Mouse (Mus musculus) right cerebral cortex, postnatal 14 days (tissue): ENCODE measurements around the gene Tmem38b.
A peak's percentile ranks its signal among the peaks of the same experiment; 100 is the strongest.
"Not testable (repeated sequence)": the region's sequence is repeated elsewhere in the genome, so short reads cannot be mapped to it uniquely, and the experiment has no call there.

ENCODE experiments used
- DNase-seq: peaks from one replicate; pipeline ENCODE4 v3.0.0; 2022

Gene Tmem38b

DNA sequence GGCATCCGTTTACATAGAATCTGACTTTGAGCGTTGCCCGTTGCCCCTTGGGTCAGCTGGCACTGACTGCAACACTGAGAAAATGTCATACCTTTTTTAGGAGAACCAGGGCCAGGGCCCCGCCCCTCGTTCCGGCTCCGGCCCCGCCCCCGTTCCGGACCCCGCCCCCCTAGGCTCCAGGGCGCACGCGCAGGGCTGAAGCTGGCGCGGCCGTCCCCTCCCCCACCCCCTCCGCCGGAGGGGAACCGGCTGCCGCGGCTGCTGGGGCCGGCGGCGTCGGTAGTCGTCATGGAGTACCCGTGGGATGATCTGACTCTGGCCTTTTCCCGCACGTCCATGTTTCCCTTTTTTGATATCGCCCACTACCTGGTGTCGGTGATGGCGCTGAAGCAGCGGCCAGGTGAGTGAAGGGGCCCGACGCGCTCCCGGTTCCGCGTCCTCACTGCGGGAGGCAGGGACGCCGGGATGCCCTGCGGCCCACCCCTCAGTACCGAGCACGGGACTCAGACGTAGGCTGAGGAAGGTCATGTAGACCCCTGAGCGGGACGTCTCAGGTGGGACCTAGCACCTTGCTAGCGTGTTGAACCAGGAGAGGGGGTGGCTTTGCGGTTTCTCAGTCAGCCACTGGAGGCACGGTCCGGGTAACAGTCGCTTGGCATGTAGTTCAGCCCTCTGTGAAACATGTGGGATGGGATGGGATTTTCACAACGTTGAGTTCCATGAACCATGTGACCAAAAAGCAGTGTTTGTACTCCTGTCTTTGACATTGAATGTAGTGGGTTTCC lies at the start of gene Tmem38b:
Gene Tmem38b, plus strand, starts transcription at position 225 of the 785 bp plus-strand sequence.
- DNase-seq: peak; percentile 79

DNA sequence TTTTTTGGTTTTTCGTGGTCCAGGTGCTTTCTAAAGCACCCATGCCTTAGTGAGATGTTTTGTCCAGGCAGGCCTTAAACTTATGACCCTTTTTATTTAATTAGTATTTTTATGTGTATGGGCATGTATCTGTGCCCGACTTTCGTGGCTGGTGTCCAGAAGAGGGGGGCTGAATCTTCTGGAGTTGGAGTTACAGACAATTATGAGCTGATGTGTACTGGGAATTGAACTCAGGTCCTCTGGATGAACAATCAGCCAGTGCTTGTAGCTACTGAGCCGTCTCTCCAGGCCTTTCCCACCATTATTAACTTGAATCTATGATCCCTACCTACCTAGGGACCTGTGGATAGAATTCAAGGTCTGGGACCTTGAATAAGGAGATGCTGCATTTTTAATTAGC lies 44.4 kb upstream of the Tmem38b start:
- DNase-seq: no peak

GRCm38 (mm10) chr4:53782216-53783070 lies 43.4 kb upstream of the Tmem38b start:
- no peak for DNase-seq

DNA sequence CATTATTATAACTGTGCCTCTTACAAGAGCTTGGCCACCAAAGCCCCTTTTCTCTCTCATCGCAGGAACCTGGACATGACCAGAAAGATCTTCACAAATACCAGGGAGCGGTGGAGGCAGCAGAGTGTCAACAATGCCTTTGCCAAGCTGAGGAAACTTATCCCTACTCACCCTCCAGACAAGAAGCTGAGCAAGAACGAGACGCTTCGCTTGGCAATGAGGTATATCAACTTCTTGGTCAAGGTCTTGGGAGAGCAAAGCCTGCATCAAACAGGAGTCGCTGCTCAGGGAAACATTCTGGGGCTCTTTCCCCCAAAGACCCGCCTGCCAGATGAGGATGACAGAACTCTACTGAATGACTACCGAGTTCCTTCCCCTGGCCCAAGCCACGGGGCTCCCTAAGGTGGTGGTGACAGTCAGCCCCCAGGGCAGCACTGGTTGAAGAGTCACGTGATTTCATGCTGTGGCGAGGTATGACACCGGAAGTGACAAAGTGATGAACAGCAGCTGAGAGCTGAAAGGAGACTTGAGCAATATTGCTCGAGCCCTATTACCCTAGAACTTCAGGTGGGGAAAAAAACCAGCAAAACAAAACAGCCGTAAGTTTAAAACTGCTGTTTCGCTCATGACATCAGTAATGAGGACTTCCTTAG lies 40.0 kb upstream of the Tmem38b start:
- no peak for DNase-seq

- no peak for DNase-seq
Observed at GRCm38 (mm10) chr4:53786851-53787250, 39.0 kb upstream of the Tmem38b start.

DNA sequence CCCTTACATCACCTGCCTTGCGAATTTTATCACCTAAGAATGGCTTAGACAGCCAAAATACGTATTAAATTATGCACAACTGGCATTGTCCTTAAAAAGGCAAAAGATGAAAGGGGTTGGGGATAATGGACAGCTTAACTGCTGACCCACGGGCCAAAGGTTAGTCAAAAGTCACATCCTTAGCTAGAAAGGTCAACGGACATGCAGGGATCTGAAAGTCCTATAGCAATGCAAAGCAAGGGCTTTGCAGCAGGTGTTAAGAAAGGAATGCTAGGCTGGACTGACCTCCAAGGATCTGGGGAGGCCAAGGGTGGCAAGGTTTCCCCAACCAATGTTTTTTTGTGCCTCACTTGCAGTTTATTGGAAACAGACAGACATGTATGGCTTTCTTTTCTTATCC lies 36.5 kb upstream of the Tmem38b start:
- DNase-seq: no peak

- DNase-seq: no peak
Observed at GRCm38 (mm10) chr4:53794257-53794966, 31.4 kb upstream of the Tmem38b start.

DNA sequence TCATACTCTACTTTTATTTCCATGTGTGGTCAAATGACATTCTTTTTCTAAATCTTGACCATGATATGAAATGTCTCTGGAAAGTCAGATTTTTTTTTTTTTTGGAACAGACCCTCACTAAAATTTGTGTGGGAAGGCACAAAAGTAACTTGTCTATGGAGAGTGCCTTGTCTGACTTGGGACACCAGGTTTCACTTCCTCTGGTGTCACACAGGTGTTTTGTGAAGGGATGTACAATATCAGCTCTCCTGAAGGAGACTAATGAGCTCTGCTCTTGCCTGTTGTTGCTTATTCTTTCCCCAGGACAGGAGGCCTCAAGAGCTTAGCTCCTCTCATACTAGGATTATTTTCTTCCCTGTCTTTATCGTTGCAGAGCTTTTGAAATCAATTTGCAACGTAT lies 30.8 kb upstream of the Tmem38b start:
- DNase-seq: no peak

- DNase-seq: no peak
Observed at GRCm38 (mm10) chr4:53795706-53796105, 30.1 kb upstream of the Tmem38b start.

DNA sequence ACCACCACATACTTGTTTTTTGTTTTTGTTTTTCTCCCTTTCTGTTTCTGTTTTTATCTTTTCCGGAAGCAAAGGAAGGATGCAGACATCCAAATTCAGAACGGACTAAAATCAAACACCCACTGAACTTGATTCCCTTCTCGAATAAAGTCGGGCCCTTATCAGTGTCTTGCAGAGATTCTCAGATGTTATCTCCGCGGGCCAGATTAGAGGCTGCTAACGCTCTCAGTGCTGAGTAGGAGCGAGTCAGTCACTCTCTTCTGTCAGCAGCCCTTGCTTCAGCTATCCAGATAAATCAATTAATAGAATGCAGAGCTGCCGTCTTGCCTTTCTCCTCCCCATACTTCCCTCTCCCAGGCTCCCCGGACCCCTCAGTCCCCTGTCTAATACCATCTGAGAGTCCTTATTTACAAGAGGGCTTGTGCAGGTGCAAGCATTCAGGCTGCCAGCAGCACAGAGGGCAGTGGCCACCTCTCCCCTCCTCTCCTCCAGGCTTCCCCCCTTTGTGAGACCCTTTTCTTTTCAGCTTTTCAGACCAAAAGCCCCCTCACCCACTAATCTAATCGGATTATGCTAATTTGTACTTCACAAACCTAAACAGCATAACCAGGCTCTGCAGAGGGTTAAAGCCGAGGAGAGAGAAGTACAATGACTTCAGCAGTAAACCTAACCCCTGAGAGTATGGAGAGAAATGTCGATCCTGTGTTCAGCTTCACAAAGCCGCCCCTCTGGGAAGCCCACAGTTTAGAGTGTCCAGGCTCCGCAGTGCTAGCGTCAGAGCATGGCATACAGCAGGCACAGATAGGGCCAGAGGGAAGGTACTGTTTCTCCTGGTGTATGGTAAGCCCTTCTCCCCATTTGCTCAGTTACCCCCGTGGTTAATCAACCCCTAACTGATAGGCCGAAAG lies 28.7 kb upstream of the Tmem38b start:
- DNase-seq: no peak

DNA sequence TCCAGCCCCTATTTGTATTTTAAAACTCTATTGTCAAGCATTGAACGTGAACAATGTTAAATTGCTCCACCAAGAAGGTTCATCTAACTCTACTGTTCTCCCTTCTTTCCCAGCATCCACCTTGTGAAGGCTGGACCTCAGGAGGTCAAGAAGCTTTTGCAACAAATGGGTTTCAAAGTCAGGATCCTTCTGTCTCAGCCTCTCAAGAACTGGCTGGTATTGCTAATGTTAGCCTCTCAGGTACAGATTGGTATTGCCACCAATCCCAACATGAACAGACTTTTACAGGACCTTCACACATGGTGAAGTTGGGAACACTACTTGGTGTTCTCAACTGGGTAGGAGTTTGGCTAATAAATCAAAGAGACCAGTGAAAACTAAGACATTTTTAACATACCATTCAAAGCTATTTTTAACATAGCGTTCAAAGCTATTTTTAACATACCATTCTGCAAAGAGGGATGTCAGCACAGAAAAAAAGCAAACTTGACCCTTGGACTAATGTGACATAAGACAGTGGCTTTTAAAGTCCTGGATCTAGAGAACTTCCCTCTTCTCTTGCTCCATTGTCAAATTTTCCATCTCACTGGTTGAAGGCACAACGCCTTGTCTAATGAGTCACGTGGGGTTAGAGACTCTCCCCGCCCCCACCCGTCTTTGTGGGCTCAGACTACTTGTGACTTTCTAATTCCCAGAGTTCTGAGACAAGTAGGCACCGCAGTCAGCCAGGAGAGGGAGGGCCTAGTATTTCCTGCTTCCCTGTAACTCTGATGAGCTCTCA lies 26.8 kb upstream of the Tmem38b start:
- no peak for DNase-seq

DNA sequence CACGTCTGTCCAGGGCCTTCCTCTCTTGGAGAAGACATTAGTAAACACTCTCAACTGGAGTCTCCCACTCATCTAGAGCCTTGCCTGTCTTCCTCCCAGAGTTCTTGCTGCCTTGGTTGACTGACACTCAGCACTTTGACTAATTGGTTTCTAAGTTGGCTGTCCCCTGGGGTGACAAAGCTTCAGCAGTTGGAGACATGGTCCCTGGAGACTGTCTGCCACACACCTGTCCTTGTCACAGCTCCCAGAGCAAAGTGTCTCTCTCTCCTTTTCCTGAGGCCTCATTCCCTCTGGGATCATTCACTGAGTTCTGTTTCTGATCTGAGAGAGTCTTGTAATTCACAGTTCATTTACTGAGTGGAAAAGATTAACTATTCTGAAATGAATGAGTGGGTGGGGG lies 26.1 kb upstream of the Tmem38b start:
- no peak for DNase-seq

DNA sequence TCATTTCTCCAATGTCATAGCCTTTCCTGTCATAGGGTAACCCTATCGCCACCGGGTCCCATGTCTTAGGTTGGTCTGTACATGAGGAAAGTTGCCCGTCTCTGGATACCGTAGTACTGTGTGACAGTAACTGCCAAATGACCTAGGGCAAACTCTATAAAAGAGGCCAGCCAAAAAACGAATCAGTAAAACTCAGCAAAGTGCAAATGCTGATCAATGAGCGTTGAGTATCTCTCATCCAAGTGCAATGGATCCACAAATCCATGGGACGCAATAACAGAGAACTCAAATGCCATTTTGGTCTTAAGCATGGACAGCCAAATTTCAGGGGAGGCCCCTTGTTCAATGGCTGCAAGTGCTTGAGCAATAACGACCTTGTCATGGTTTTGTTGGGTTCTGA lies 22.2 kb upstream of the Tmem38b start:
- not testable (repeated sequence) for DNase-seq

DNA sequence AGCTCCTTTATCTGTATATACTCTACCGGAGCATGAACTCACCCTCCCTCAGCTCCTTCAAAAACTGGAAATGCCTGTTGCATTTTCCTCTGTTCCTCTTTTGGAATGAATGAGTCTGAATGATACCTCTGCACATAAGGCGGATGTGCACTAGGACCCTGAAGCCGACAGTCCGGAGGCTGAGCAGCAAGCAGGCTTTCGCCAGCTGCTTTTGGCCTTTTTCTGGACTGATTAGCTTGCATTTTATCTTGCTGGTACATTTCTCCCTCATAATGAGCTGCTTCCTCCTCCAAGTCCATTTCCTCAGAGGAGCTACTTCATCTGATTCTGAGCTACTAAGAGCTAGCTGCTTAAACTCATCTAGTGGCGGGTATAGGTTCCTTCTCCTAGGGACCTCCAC lies 19.4 kb upstream of the Tmem38b start:
- not testable (repeated sequence) for DNase-seq

DNA sequence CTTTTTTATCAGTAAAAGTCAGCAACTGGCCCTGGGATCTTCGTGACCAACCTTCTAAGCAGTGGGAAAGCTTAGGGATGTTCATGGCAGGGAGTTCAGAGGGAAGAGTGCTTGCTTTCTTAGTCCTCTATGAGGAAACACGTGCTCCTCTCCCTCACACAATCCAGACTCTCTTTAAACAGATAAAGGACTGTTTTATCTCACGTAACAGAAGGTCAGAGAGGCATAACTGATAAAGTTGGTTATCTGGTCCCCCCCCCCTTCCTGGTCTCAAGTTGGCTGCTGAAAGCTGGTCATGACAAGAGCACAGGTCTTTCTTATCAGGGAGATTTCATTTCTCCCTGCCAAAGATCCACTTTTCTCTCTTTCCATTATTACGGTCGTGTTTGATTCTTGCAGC lies 7.5 kb upstream of the Tmem38b start:
- no peak for DNase-seq

DNA sequence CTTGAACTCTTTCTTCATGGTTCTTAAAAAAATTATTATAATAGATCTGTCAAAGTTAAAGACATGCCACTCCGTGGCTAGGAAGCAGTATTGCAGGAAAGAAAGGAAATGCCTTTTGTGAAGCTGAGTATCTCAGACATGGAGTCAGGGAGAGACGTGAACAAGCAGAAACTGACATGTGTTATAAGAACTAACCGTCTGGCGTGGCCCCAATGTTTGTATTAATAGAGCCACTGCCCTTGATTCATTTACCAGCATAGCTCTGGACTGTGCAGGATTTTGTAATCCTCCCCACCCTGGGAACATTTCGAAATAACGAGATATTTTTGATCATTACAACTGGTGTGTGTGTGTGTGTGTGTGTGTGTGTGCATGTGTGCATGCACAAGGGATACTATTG lies 2.1 kb upstream of the Tmem38b start:
- DNase-seq: no peak

GRCm38 (mm10) chr4:53824831-53825230 lies 1.0 kb upstream of the Tmem38b start:
- no peak for DNase-seq

DNA sequence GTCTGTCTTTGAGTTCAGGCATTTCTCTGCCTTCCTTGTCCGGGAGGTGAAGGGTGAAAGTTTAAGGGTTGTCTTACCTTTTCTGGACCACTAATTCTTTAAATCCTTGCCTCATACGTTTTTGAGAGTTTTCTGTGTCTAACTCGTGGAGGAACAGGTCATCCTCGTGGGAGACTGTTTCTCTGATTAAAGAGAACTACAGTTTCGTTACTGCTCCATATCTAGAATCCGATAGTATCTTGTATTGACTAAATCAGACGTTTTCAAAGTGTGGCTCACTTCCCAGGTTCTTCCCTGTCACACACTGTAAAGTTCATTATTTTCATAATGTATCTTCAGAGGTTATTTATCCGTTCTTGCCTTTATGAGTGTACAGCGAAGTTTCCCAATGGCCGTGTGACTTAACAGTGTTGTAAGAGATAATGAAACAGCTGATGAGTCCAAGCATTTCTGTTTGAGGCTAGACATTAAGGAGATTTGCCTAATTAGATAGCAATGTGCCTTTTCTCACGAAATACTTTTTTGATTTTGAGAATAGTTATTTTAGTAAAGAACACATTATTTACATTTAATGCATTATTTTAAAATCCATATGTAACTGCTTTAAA lies 900 bp downstream of the Tmem38b start:
- no peak for DNase-seq

- no peak for DNase-seq
Observed at GRCm38 (mm10) chr4:53827869-53828268, 2.0 kb downstream of the Tmem38b start.

GRCm38 (mm10) chr4:53828914-53829313 lies 3.1 kb downstream of the Tmem38b start:
- DNase-seq: no peak

DNA sequence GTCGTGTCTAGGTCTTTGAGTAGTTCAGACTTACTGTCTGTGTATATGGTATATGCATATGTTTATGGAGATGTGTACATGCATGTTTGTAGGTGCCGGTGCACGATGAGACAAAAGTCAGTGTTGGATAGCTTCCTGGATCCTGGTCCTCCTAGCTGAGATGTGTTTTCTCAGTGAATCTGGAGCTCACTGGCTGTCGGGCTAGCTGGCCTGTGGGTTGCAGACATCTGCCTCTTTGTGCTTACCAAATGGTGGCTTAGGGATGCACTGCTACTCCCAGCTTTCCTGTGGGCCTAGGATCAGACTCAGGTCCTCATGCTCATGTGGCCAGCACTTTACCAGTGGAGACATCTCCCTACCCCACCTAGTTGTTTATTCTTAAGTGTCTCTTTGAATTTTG lies 4.2 kb downstream of the Tmem38b start:
- DNase-seq: no peak
